8 mouse cellular contexts compared by ENCODE assay signal in the genomic region with DNA sequence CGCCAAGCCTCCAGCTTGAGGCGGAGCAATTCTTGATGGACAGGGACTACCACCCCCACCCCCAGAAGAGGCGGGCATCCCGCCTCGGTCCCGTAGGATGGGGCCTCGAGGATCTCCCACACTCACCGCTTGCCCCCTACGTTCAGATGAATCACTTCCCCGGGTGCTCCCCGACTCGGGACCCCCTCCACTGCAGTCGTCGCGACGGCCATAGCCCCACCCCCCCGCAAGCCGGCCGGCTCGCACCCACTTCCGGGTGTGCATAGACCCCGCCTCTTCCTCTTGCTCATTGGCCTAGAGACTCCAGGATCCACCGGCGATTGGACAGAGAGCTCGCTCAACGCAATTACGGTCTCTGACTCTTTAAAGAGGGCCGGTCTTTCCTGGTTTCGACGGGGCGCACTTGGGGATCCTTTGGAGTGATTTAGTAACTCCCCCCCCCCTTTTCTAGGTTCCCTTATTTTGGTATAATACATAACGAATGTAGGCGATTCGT. TPM values are rescaled to one million over a fixed set of nuclear protein-coding genes. Genes with fewer than 3 reads are reported as not detected.
A peak's percentile ranks its signal among the peaks of the same experiment; 100 is the strongest.
DNase-seq lines count a peak whose midpoint lies in the region; ATAC-seq lines count a peak whose summit lies in the region.

A gene (minus strand): TSS at position 275 of the 496 bp plus-strand sequence.

- no peak within 1 kb of the TSS for H3K27ac ChIP-seq in forebrain, embryonic 11.5 days (ENCODE audit: low read depth, low read length)
- peak within 1 kb of the TSS; percentile 73 for H3K27ac ChIP-seq in heart, embryonic 15.5 days
- H3K27ac ChIP-seq in liver, embryonic 15.5 days (replicated peaks), result peak within 1 kb of the TSS; percentile 80
- no peak within 1 kb of the TSS for H3K27ac ChIP-seq in neural tube, embryonic 11.5 days (ENCODE audit: low read depth, low read length)

- peak within 1 kb of the TSS; percentile 68 for H3K4me3 ChIP-seq in forebrain, embryonic 11.5 days (ENCODE audit: low read depth, low read length)
- H3K4me3 ChIP-seq in heart, embryonic 15.5 days, result peak within 1 kb of the TSS; percentile 65
- peak within 1 kb of the TSS; percentile 83 for H3K4me3 ChIP-seq in liver, embryonic 15.5 days (replicated peaks)
- peak within 1 kb of the TSS; percentile 57 for H3K4me3 ChIP-seq in neural tube, embryonic 11.5 days (ENCODE audit: low read depth, low read length)

- no peaks in the 10 kb centered on the region; the same call in 1 of the 2 replicates for H3K36me3 ChIP-seq in forebrain, embryonic 11.5 days (ENCODE audit: control insufficient read depth, insufficient read depth, low read length)
- no peaks in the 10 kb centered on the region; the same call in 1 of the 2 replicates for H3K36me3 ChIP-seq in heart, embryonic 15.5 days
- H3K36me3 ChIP-seq in liver, embryonic 15.5 days (replicated peaks), result peaks cover 11% of the 10 kb centered on the region; the same call in 1 of the 2 replicates
- no peaks in the 10 kb centered on the region for H3K36me3 ChIP-seq in neural tube, embryonic 11.5 days (ENCODE audit: control insufficient read depth, insufficient read depth, low read length)

- peak within 1 kb of the TSS; percentile 67 for H3K9ac ChIP-seq in forebrain, embryonic 11.5 days (ENCODE audit: low read length)
- peak within 1 kb of the TSS; percentile 53 for H3K9ac ChIP-seq in heart, embryonic 15.5 days
- H3K9ac ChIP-seq in liver, embryonic 15.5 days, result peak within 1 kb of the TSS; percentile 65
- H3K9ac ChIP-seq in neural tube, embryonic 11.5 days (ENCODE audit: low read length), result peak within 1 kb of the TSS; percentile 54

- peaks cover 6% of the 10 kb centered on the region; the same call in 1 of the 2 replicates for H3K4me1 ChIP-seq in forebrain, embryonic 11.5 days (replicated peaks; ENCODE audit: control insufficient read depth, insufficient read depth, low read length)
- H3K4me1 ChIP-seq in heart, embryonic 15.5 days (replicated peaks), result peaks cover 26% of the 10 kb centered on the region
- H3K4me1 ChIP-seq in liver, embryonic 15.5 days (replicated peaks), result peaks cover 46% of the 10 kb centered on the region
- H3K4me1 ChIP-seq in neural tube, embryonic 11.5 days (ENCODE audit: control insufficient read depth, insufficient read depth, low read length), result peaks cover 6% of the 10 kb centered on the region; the same call in 1 of the 2 replicates

- ATAC-seq in forebrain, embryonic 11.5 days (replicated peaks; ENCODE audit: low FRiP score), result peak; percentile 94
- ATAC-seq in heart, embryonic 15.5 days (replicated peaks; ENCODE audit: insufficient number of reproducible peaks, insufficient read depth, low FRiP score, low read depth), result peak; percentile 88
- ATAC-seq in liver, embryonic 15.5 days (ENCODE audit: insufficient read depth), result peak; percentile 87
- ATAC-seq in neural tube, embryonic 11.5 days (ENCODE audit: insufficient read depth, low FRiP score, low TSS enrichment), result peak; percentile 97

- peaks cover 14% of the 10 kb centered on the region for H3K27me3 ChIP-seq in forebrain, embryonic 11.5 days (ENCODE audit: control insufficient read depth, insufficient read depth, low read length)
- H3K27me3 ChIP-seq in heart, embryonic 15.5 days, result no peaks in the 10 kb centered on the region
- peaks cover 21% of the 10 kb centered on the region for H3K27me3 ChIP-seq in liver, embryonic 15.5 days
- peaks cover 23% of the 10 kb centered on the region for H3K27me3 ChIP-seq in neural tube, embryonic 11.5 days (ENCODE audit: control insufficient read depth, insufficient read depth, low read length)

- 1% methylated on average over 34 of the region's 34 CpGs for WGBS in forebrain, embryonic 11.5 days
- under 1% methylated on average over 34 of the region's 34 CpGs for WGBS in heart, embryonic 15.5 days
- WGBS in liver, embryonic 15.5 days (ENCODE audit: insufficient replicate concordance), result 1% methylated on average over 34 of the region's 34 CpGs
- under 1% methylated on average over 34 of the region's 34 CpGs for WGBS in neural tube, embryonic 11.5 days

- DNase-seq in ES-CJ7 (ENCODE audit: low read depth, low spot score), result peak; percentile 92
- peak; percentile 89 for DNase-seq in c-Kit-positive CD71-positive TER-119-negative erythroid progenitor cells, embryonic 14.5 days (ENCODE audit: low read depth)
- DNase-seq in forebrain, embryonic 11.5 days (ENCODE audit: low spot score), result peak; percentile 92
- DNase-seq in kidney, postnatal 14 days, result peak; percentile 94
- DNase-seq in neural tube, embryonic 11.5 days (ENCODE audit: low spot score), result peak; percentile 89
- peak; percentile 86 for DNase-seq in telencephalon, adult 2 months (ENCODE audit: low read depth, low spot score)

- peak within 1 kb of the TSS; percentile 68 for H3K4me2 ChIP-seq in forebrain, embryonic 11.5 days (ENCODE audit: low read depth, low read length, severe bottlenecking)
- peak within 1 kb of the TSS; percentile 83 for H3K4me2 ChIP-seq in heart, embryonic 15.5 days
- H3K4me2 ChIP-seq in liver, embryonic 15.5 days, result peak within 1 kb of the TSS; percentile 90
- H3K4me2 ChIP-seq in neural tube, embryonic 11.5 days (ENCODE audit: low read depth), result peak within 1 kb of the TSS; percentile 49

- no peaks in the 10 kb centered on the region for H3K9me3 ChIP-seq in forebrain, embryonic 11.5 days (ENCODE audit: control insufficient read depth, low read length)
- no peaks in the 10 kb centered on the region for H3K9me3 ChIP-seq in heart, embryonic 15.5 days (replicated peaks)
- no peaks in the 10 kb centered on the region for H3K9me3 ChIP-seq in liver, embryonic 15.5 days (replicated peaks)
- no peaks in the 10 kb centered on the region for H3K9me3 ChIP-seq in neural tube, embryonic 11.5 days (ENCODE audit: control insufficient read depth, low read length)

RNA-seq across cellular contexts. Expression of the gene that starts here (rescaled TPM):
- 64.3 and 67.6 TPM in 2 replicates for polyA plus RNA-seq in forebrain, embryonic 11.5 days (2014; fragmentation: Nextera tagmentation; extraction: Ambion mirVana)
- polyA plus RNA-seq in heart, embryonic 15.5 days (2015; fragmentation: Nextera tagmentation; extraction: Ambion mirVana), result 19.8 and 29.4 TPM in 2 replicates
- polyA plus RNA-seq in liver, embryonic 15.5 days (2015; fragmentation: Nextera tagmentation; extraction: Ambion mirVana), result 16.4 and 18.6 TPM in 2 replicates
- 52.8 and 55.2 TPM in 2 replicates for polyA plus RNA-seq in neural tube, embryonic 11.5 days (2014; fragmentation: Nextera tagmentation; extraction: Ambion mirVana)

Comparison
In these comparisons a context has a peak if more than half of its experiments do, and no peak if none do; other contexts are left out.
1. H3K27ac ChIP-seq: peak in heart, embryonic 15.5 days (single experiment) and liver, embryonic 15.5 days (single experiment); none in forebrain, embryonic 11.5 days (single experiment) and neural tube, embryonic 11.5 days (single experiment).
2. Peak in every context shown above with its lines, with median percentiles within 50 percentile points of each other: DNase-seq, ATAC-seq, H3K4me2 ChIP-seq, H3K4me3 ChIP-seq and H3K9ac ChIP-seq.